Mouse (Mus musculus) left cerebral cortex, adult 2 months (tissue): ENCODE measurements around the gene Abcc3. TPM values are rescaled to one million over a fixed set of nuclear protein-coding genes. Genes with fewer than 3 reads are reported as not detected.

Source experiments
- DNase-seq, 2 experiments: peaks; one replicate each; pipeline ENCODE4 v3.0.0; 2021 to 2022; ENCODE audit warnings: low spot score in 2 of 2, mixed read lengths in 1 of 2; ENCODE audit errors: extremely low spot score in 1 of 2
- H3K27ac ChIP-seq: fragments of 200-600 bp; 2 replicates; pipeline ENCODE4 v1.8.1; 2022
- H3K4me3 ChIP-seq: fragments of 200-600 bp; 2 replicates; pipeline ENCODE4 v1.8.1; 2022
- CTCF ChIP-seq: fragments of 200-600 bp; IDR thresholded peaks from 2 replicates; pipeline ENCODE4 v1.8.1; 2022; ENCODE audit warnings: antibody characterized with exemption, mild to moderate bottlenecking, moderate library complexity
- intact Hi-C: fragments of 180-260 bp; cut with DNase I; formaldehyde crosslinking; loops from one replicate; pipeline ENCODE4 v1.15.1; 2025
- long read RNA-seq, 2 experiments: library from polyadenylated mRNA; stranded (forward); transcript quantifications; one replicate each; pipeline ENCODE4 v2.0.0; 2021; ENCODE audit warnings: borderline mapping rate in 2 of 2
- total RNA-seq, 2 experiments: library from RNA; stranded (reverse); gene quantifications; 2 replicates each; pipeline ENCODE4 v1.2.3; 2021

Gene Abcc3
- total RNA-seq, result 1 to 10 TPM; 1.6 to 2.4 TPM
- long read RNA-seq, experiment 1, full-length matches to known transcripts, result 4 of 4 reads
- long read RNA-seq, experiment 1, partial matches to known transcripts, result 0 of 4 reads
- long read RNA-seq, experiment 1, other reads (novel, unspliced or antisense), result 0 of 4 reads
- long read RNA-seq, experiment 2, full-length matches to known transcripts, result 3 of 4 reads
- long read RNA-seq, experiment 2, partial matches to known transcripts, result 0 of 4 reads
- long read RNA-seq, experiment 2, other reads (novel, unspliced or antisense), result 1 of 4 reads

DNA sequence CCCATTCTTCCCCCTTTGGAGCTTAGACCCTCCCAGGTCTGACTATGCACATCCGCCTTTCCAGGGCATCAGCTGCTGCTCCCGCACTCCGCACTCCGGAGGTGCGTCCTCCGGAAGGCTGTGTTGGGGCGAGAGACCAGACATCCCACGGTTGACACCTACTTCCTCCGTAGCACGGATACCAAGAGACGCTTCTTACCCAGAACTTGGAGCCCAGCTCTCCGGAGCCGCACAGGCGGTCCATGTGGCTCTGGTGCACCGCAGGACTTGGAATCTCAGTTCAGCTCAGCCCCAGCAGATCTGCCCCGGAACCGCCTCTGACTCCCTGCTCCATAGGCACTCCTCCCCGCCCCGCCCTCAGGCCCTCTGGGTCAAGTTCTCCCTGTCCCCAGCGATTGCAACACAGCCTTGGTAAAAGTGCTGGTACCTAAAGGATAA is at the start of gene Abcc3:
Abcc3 (minus strand) TSS at position 326 of the 438 bp plus-strand sequence.
- Histone ChIP-seq H3K4me3 (peak within 1 kb of the TSS; percentile 35), H3K27ac (no peak within 1 kb of the TSS)
- no peak for DNase-seq
- intact Hi-C loops, result no loop called here
- TF ChIP-seq CTCF, result no peak

DNA sequence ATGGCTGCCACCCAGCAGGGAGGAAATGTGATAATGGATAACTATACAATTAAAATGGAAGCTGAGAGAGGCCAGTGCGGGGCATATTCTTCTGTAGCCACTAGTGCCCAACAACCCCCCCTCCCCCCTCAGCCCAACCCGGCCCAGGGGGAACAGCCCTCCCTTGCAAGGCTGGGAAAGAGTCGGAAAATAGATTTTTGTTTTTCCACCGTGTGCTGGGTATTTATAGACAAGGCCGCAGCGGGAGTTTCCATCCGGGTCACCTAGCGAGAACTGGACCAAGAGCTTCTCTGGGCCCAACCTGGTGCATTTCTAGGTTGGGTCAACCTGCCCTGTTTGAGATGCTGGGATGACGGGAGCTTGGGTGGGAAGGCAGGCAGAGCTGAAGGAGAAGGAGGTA is 49.0 kb upstream of the Abcc3 start:
- no peak overlapping the region for H3K27ac ChIP-seq

DNA sequence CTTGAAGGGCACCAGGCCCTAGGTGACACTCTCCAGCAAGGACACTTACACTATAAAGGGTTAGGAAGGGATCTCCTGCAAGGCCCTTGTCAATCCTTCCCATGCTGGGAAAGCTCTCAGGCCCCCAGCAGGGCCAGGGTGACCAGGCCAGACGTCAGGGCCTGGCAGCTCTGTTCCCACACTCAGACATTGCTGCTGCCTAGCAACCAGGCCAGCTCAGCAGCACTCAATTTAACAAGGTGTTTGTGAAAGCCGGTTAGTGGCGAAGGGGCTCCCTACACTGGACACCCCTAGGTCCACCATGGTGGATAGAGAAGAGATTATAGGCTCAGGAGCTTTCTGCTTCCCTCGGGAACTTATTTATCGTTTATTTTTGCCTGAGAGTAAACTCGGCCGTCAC is 48.3 kb upstream of the Abcc3 start:
- Histone ChIP-seq H3K27ac (no peak overlapping the region), H3K4me3 (no peak overlapping the region)
- TF ChIP-seq CTCF, result no peak
- no peak for DNase-seq
- intact Hi-C loops, result no loop called here

More for the DNA sequence above, 49.0 kb upstream of the Abcc3 start:
- H3K4me3 ChIP-seq, result no peak overlapping the region
- no peak for TF ChIP-seq CTCF
- intact Hi-C loops, result no loop called here
- DNase-seq, result no peak

DNA sequence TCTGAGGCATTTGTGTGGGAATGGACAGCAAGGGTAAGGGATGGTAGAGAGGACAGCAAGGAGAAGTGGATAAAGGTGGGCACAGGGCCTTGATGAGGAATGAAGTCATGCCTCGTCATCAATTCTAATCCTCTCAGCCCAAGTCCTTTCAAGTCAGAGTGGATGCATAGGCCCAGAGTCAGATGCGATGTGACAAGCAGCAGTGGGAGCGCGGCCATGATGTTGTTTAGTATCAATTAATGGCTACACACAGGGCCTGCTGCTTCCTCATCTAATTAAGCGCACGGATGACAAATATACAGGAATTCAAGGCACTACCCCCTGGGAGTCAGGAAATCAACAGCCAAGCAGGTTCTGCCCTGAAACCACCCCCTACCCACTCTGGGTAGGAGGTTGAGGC is 47.6 kb upstream of the Abcc3 start:
- no peak for TF ChIP-seq CTCF
- H3K27ac ChIP-seq, result no peak overlapping the region
- no peak for DNase-seq
- intact Hi-C loops, result no loop called here
- H3K4me3 ChIP-seq, result no peak overlapping the region

DNA sequence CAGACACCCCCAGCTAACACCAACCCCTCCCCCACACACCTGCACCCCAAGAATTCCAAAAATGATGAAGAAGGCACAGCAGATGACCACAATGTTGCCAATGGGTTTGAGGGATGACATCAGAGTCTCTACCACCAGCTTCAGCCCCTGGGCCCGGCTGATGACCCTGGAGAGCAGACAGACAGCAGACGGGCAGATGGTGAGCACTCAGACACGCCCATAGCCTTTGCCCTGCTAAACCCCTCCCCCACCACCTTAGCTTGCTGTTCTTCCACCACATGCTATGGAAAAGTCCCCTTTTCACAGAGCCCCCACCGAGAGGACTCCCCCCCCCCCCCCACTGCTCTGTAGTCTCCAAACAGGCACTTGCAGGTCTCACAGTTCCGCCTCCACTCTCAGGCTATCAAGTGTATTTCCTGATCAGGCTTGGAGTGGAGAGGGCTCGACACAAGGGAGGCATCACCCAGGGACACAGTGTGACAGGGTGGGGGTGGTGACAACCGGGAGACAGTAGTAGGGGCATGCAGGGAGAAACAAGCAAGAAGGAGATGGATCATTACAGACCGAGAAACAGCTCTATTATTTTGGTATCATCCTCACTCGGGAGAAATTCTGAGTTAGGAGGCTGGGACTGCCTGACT is 36.3 kb upstream of the Abcc3 start:
- intact Hi-C loops, result no loop called here
- DNase-seq, result no peak
- no peak for TF ChIP-seq CTCF
- Histone ChIP-seq H3K4me3 (no peak overlapping the region), H3K27ac (no peak overlapping the region)

DNA sequence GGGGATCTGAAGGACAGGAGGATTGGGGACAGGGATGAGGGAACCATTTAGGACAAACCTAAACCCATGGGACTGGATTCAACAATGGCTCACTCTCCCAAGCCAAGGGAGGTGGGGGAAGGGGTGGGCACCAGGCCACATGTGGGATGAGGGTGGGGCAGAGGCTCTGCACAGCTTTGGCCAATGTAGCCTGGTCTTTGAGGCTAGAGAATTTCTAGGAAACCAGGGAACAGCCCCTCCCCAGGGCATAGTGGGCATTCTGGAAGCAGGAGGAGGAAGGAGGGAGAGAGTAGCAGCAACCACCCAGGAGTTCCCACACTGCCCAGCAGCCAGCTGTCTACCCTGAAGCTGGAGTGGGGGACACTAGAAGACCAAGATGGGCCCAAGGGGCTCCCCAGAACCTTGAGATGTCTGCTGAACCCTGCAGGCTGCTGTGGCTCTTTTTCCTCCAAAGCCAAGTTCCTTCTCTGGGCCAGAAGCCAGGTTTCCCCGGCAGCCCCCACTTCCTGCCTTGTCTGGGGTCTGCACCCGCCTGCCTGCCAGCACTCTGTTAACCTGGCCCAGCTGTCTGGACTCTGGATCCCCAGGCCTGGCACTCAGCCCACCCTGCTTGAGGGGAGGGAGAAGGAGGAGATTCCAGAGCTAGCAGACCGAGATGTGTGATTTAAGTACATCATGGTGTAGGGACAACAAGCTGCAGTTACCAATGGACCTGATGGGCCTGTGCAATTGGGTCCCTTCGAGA is 35.5 kb upstream of the Abcc3 start:
- H3K27ac ChIP-seq, result no peak overlapping the region; the same call in 1 of the 2 replicates
- intact Hi-C loops, result no loop called here
- no peak for TF ChIP-seq CTCF
- DNase-seq, result no peak
- H3K4me3 ChIP-seq, result no peak overlapping the region

DNA sequence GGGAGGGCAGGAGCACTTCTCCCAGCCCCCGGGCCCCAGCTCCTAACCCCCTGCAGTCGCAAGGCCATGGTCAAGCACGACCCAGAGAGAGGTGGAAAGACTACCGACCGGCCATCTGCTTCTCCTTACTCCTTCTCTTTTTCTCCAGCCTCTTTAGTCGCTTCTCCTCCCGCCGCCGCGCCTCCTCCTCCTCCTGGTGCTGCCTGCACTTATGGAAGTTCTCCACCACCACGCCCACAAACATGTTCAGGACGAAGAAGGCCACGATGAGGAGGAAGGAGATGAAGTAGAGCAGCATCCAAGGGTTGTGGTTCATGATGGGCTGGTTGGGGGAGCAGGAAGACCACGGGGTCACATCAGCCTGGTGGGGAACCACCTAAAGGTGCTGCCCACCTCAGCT is 32.9 kb upstream of the Abcc3 start:
- peak overlapping the region; percentile 69 for H3K27ac ChIP-seq
- intact Hi-C loops, result loop anchor here (1.0 to 2.0 kb wide), 2 partner anchors 27 to 49 kb away; partner anchors contain the start of gene Cacna1g
- DNase-seq, result peak in 1 of 2 experiments; percentile 67
- no peak overlapping the region for H3K4me3 ChIP-seq
- TF ChIP-seq CTCF, result no peak

DNA sequence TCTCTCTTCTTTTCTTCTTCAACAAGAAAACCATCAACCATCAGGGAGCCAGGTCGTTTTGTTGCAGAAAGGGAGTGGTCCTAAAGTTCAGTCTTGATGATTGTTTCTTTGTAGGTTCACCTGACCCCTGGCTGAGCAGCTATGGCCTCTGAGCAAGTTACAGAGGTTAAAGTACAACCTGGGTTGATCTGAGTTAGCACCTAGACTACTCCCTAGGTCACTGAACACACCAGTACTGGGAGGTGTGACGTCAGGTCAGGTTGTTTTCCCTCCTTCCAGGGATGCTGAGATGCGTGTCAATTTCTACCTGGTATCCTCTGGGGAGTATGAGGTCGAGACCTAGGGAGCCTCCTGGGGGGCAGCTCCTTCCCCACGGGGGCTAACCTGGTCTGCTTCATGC is 32.4 kb upstream of the Abcc3 start:
- Histone ChIP-seq H3K4me3 (no peak overlapping the region), H3K27ac (peak overlapping the region; percentile 69)
- DNase-seq, result no peak
- TF ChIP-seq CTCF, result no peak
- intact Hi-C loops, result loop anchor here (2.0 kb wide), 1 partner anchor 50 kb away; the partner anchor contains the start of gene Cacna1g

DNA sequence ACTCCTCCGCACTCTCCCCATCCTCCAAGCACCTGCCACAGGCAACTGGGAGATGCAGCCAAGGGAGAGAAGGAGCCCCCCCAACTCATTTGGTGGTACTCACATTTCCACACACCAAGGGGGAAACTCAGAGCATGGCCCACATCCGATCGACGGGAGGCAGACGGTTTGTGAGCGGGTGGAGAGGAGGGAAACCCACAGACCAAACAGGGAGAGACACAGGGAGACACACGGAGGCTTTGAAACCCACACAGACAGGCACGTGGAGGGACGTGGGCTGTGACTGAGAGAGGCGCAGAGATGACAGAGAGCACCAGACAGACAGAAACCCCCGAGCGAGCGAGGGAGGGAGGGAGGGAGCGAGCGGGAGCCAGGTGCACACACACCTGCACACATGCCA is 31.6 kb upstream of the Abcc3 start:
- Histone ChIP-seq H3K4me3 (no peak overlapping the region), H3K27ac (peak overlapping the region; percentile 53; the same call in 1 of the 2 replicates)
- intact Hi-C loops, result loop anchor here (2.0 to 5.0 kb wide), 2 partner anchors 50 to 123 kb away; partner anchors contain the start of genes Cacna1g and Rsad1
- peak in 1 of 2 experiments; percentile 44 for DNase-seq
- no peak for TF ChIP-seq CTCF

DNA sequence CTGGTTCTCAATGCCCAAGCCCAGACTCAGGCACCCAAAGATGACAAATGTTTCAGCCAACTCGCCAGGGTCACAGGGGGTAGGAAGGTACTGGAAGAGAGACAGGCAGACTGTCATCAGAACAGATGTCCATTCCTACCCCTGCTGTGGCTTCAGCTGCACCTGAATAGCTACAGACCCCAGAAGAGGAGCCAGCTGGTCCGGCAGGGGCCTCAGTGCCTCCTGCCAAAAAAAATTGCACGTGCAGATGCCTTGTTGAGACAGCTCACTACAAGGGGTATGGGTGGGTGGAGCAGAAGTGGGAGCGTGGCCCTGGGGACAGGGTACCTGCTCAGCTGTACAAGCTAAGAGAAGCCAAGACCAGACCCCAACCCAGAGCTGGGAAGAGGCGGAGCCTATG is 31.1 kb upstream of the Abcc3 start:
- DNase-seq, result no peak
- Histone ChIP-seq H3K4me3 (no peak overlapping the region), H3K27ac (peak overlapping the region; percentile 16; the same call in 1 of the 2 replicates)
- intact Hi-C loops, result loop anchor here (2.0 to 5.0 kb wide), 2 partner anchors 51 to 123 kb away; partner anchors contain the start of genes Cacna1g and Rsad1
- no peak for TF ChIP-seq CTCF

DNA sequence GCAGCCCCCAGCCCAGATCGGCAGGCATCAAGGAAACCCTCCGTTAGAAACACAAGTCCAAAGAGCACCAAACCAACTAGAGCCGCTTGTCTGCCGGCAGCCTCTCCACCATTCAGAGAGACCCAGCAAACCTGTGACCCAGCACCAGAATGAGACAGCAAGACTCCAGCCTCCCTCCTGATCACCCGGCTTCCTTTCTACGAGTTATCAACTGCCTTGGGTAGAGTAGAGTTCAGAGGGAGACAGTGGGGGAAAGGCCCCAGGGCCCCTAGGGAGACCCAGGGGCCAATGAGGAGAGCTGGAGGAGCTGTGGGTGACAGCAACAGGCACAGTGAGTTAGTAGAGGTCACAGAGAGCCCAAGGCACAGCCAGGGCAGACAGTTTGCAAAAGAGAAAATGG is 28.2 kb upstream of the Abcc3 start:
- no peak for DNase-seq
- intact Hi-C loops, result loop anchor here (2.0 to 5.0 kb wide), 2 partner anchors 64 to 126 kb away; partner anchors contain the start of gene Rsad1
- Histone ChIP-seq H3K4me3 (no peak overlapping the region), H3K27ac (no peak overlapping the region)
- no peak for TF ChIP-seq CTCF
